Mouse (Mus musculus) CH12.LX (cell line): Measurements from ENCODE around the gene Mknk1. TPM values are rescaled to one million over a fixed set of nuclear protein-coding genes. Genes with fewer than 3 reads are reported as not detected.

Experiments
- DNase-seq: peaks from one replicate; pipeline ENCODE4 v3.0.0-alpha.2; 2013; ENCODE audit errors: extremely low read depth
- H3K27ac ChIP-seq: 2 replicates; pipeline ENCODE4 v1.5.1; 2012; ENCODE audit warnings: low read depth, mild to moderate bottlenecking, control low read depth, moderate library complexity; ENCODE audit not compliant: insufficient read depth
- H3K27me3 ChIP-seq: replicated peaks from 2 replicates; pipeline ENCODE3; 2012; ENCODE audit warnings: inconsistent platforms
- H3K36me3 ChIP-seq, 2 experiments: replicated peaks in 1 of 2; 2 replicates each; pipeline versions ENCODE3 to v1.6.1; 2012; ENCODE audit warnings: inconsistent platforms in 1 of 2, low read length in 1 of 2, mild to moderate bottlenecking in 1 of 2, mixed read lengths in 1 of 2, moderate library complexity in 1 of 2; ENCODE audit not compliant: control insufficient read depth in 1 of 2, insufficient read depth in 1 of 2
- H3K4me1 ChIP-seq, 2 experiments: 2 replicates each; pipeline ENCODE4 v1.6.1; 2012; ENCODE audit warnings: inconsistent platforms in 1 of 2, moderate library complexity in 1 of 2; ENCODE audit not compliant: insufficient read depth in 2 of 2, control insufficient read depth in 1 of 2
- H3K4me2 ChIP-seq: 2 replicates; pipeline ENCODE4 v1.6.1; 2012; ENCODE audit warnings: low read depth, mild to moderate bottlenecking, control low read depth; ENCODE audit not compliant: poor library complexity, insufficient read depth, severe bottlenecking
- H3K4me3 ChIP-seq, 3 experiments: fragments of 150-350 bp in 1 of 3; sonication (generic) in 1 of 3; replicated peaks in 1 of 3; 2 replicates each; pipeline versions ENCODE3 to v1.5.1; 2011 to 2012; ENCODE audit warnings: low read depth in 2 of 3, low read length in 2 of 3, mild to moderate bottlenecking in 2 of 3, moderate library complexity in 2 of 3, control low read depth in 1 of 3, improper control_type of control experiment in 1 of 3, inconsistent platforms in 1 of 3, mixed read lengths in 1 of 3; ENCODE audit not compliant: poor library complexity in 1 of 3
- H3K79me2 ChIP-seq: replicated peaks from 2 replicates; pipeline ENCODE4 v1.6.1; 2012; ENCODE audit warnings: mild to moderate bottlenecking, moderate library complexity; ENCODE audit not compliant: control insufficient read depth, poor library complexity, insufficient read depth, severe bottlenecking; ENCODE audit errors: extremely low read depth
- H3K9ac ChIP-seq: 2 replicates; pipeline ENCODE4 v1.6.1; 2012; ENCODE audit warnings: low read depth, mild to moderate bottlenecking, control low read depth, moderate library complexity; ENCODE audit not compliant: insufficient read depth
- H3K9me3 ChIP-seq: replicated peaks from 2 replicates; pipeline ENCODE3; 2012; ENCODE audit warnings: low read length, inconsistent platforms, mixed read lengths
- BHLHE40 ChIP-seq: IDR thresholded peaks from 2 replicates; pipeline ENCODE4 v1.6.1; 2011; ENCODE audit warnings: mild to moderate bottlenecking, low read depth, low read length, improper control_type of control experiment
- CHD1 ChIP-seq: IDR thresholded peaks from 2 replicates; pipeline ENCODE4 v1.6.1; 2012; ENCODE audit warnings: low read depth, low read length, improper control_type of control experiment, inconsistent platforms
- CHD2 ChIP-seq: IDR thresholded peaks from 2 replicates; pipeline ENCODE4 v1.6.1; 2011; ENCODE audit warnings: low read length, improper control_type of control experiment
- E2F4 ChIP-seq: IDR thresholded peaks from 2 replicates; pipeline ENCODE4 v1.6.1; 2011; ENCODE audit warnings: low read depth, low read length, improper control_type of control experiment; ENCODE audit not compliant: insufficient replicate concordance
- EP300 ChIP-seq: IDR thresholded peaks from 2 replicates; pipeline ENCODE4 v1.6.1; 2011; ENCODE audit warnings: low read length, improper control_type of control experiment
- ETS1 ChIP-seq: conservative IDR thresholded peaks from 2 replicates; pipeline ENCODE4 v1.6.1; 2012; ENCODE audit warnings: low read depth, mild to moderate bottlenecking, inconsistent platforms, low read length, improper control_type of control experiment, moderate library complexity
- IRF4 ChIP-seq: IDR thresholded peaks from 2 replicates; pipeline ENCODE4 v1.6.1; 2014; ENCODE audit warnings: low read depth, mild to moderate bottlenecking, inconsistent platforms, low read length, improper control_type of control experiment
- KAT2A ChIP-seq: IDR thresholded peaks from 2 replicates; pipeline ENCODE4 v1.6.1; 2012; ENCODE audit warnings: low read length, improper control_type of control experiment, inconsistent platforms; ENCODE audit not compliant: insufficient replicate concordance
- MEF2A ChIP-seq: IDR thresholded peaks from 2 replicates; pipeline ENCODE4 v1.6.1; 2014; ENCODE audit warnings: low read depth, mild to moderate bottlenecking, inconsistent platforms, low read length, improper control_type of control experiment, borderline replicate concordance
- MXI1 ChIP-seq: IDR thresholded peaks from 2 replicates; pipeline ENCODE4 v1.6.1; 2011; ENCODE audit warnings: mild to moderate bottlenecking, low read depth, low read length, improper control_type of control experiment
- MYC ChIP-seq: IDR thresholded peaks from 2 replicates; pipeline ENCODE4 v1.6.1; 2011; ENCODE audit warnings: low read depth, mild to moderate bottlenecking, improper control_type of control experiment, low read length
- NELFE ChIP-seq: IDR thresholded peaks from 2 replicates; pipeline ENCODE4 v1.6.1; 2011; ENCODE audit warnings: low read depth, low read length, improper control_type of control experiment
- NRF1 ChIP-seq: IDR thresholded peaks from 2 replicates; pipeline ENCODE4 v1.6.1; 2014; ENCODE audit warnings: low read depth, mild to moderate bottlenecking, inconsistent platforms, low read length, improper control_type of control experiment, moderate library complexity
- RCOR1 ChIP-seq: conservative IDR thresholded peaks from 2 replicates; pipeline ENCODE4 v1.6.1; 2012; ENCODE audit warnings: low read depth, mild to moderate bottlenecking, inconsistent platforms, low read length, improper control_type of control experiment
- SIN3A ChIP-seq: IDR thresholded peaks from 2 replicates; pipeline ENCODE4 v1.6.1; 2012; ENCODE audit warnings: low read length, improper control_type of control experiment, inconsistent platforms
- SMC3 ChIP-seq: IDR thresholded peaks from 2 replicates; pipeline ENCODE4 v1.6.1; 2011; ENCODE audit warnings: low read depth, low read length, improper control_type of control experiment
- TBP ChIP-seq: conservative IDR thresholded peaks from 2 replicates; pipeline ENCODE4 v1.6.1; 2011; ENCODE audit warnings: low read depth, low read length, improper control_type of control experiment
- TCF12 ChIP-seq: IDR thresholded peaks from 2 replicates; pipeline ENCODE4 v1.6.1; 2014; ENCODE audit warnings: low read depth, mild to moderate bottlenecking, inconsistent platforms, low read length, improper control_type of control experiment
- UBTF ChIP-seq: IDR thresholded peaks from 2 replicates; pipeline ENCODE4 v1.6.1; 2012; ENCODE audit warnings: low read depth, mild to moderate bottlenecking, inconsistent platforms, low read length, improper control_type of control experiment, moderate library complexity
- USF1 ChIP-seq: IDR thresholded peaks from 2 replicates; pipeline ENCODE4 v1.6.1; 2014; ENCODE audit warnings: low read depth, mild to moderate bottlenecking, inconsistent platforms, low read length, improper control_type of control experiment
- USF2 ChIP-seq: conservative IDR thresholded peaks from 2 replicates; pipeline ENCODE4 v1.6.1; 2011; ENCODE audit warnings: low read depth, low read length, improper control_type of control experiment
- ZMIZ1 ChIP-seq: IDR thresholded peaks from 2 replicates; pipeline ENCODE4 v1.6.1; 2012; ENCODE audit warnings: low read depth, mild to moderate bottlenecking, inconsistent platforms, low read length, improper control_type of control experiment
- ZNF384 ChIP-seq: IDR thresholded peaks from 2 replicates; pipeline ENCODE4 v1.6.1; 2012; ENCODE audit warnings: low read depth, low read length, improper control_type of control experiment, inconsistent platforms
- dilution Hi-C: fragments of 300-500 bp; cut with MboI; formaldehyde crosslinking; loops from 2 replicates; pipeline ENCODE4 v1.14.3; 2020; ENCODE audit warnings: low sequenced_read_pairs; ENCODE audit not compliant: extremely low pct_unique_long_range_greater_than_20kb, extremely low pct_ligation_motif_present
- in situ Hi-C: fragments of 300-500 bp; cut with MboI; formaldehyde crosslinking; loops from 3 replicates; pipeline ENCODE4 v1.14.3; 2019; ENCODE audit warnings: low sequenced_read_pairs, low pct_ligation_motif_present, low pct_unique_long_range_greater_than_20kb, mixed read lengths
- polyA plus RNA-seq: library from polyadenylated mRNA; unstranded; fragments of >175 nt; gene quantifications from 2 replicates; pipeline ENCODE4 v1.2.1, GENCODE M21; 2012; ENCODE audit warnings: low read depth; ENCODE audit not compliant: insufficient read length
- total RNA-seq, 2 experiments: library from RNA; depleted of rRNA; stranded (reverse); fragments of 300-350 nt in 1 of 2; fragments of >200 nt in 1 of 2; gene quantifications; 2 replicates each; pipeline ENCODE4 v1.2.3; 2012 to 2014

Mknk1 gene
- total and polyA plus RNA-seq, 3 experiments, result 17.8 to 39.0 (median 31.5) TPM

GRCm38 (mm10) chr4:115820199-115820598 is 18.8 kb upstream of the Mknk1 start:
- H3K4me1 ChIP-seq, result peaks cover 20 to 58% of the 10 kb centered on the region in 2 experiments
- H3K79me2 ChIP-seq, result no peaks in the 10 kb centered on the region
- no peaks in the 10 kb centered on the region for H3K27me3 ChIP-seq
- no peak overlapping the region; the same call in 1 of the 2 replicates for H3K27ac ChIP-seq
- no peak overlapping the region for H3K4me3 ChIP-seq
- H3K4me2 ChIP-seq, result no peak overlapping the region
- H3K9ac ChIP-seq, result no peak overlapping the region
- dilution Hi-C loops (no loop called here), in situ Hi-C loops (loop anchor here (10.0 kb wide), 1 partner anchor 75 kb away; no protein-coding TSS in a partner anchor)
- TF ChIP-seq CHD2 (no peak), E2F4 (no peak), USF1 (no peak)
- no peaks in the 10 kb centered on the region for H3K9me3 ChIP-seq
- DNase-seq, result no peak
- H3K36me3 ChIP-seq, result peaks cover 14 to 58% of the 10 kb centered on the region in 2 experiments

- peak overlapping the region; percentile 26 for H3K4me2 ChIP-seq
- no peaks in the 10 kb centered on the region for H3K27me3 ChIP-seq
- dilution Hi-C loops (no loop called here), in situ Hi-C loops (loop anchor here (10.0 kb wide), 1 partner anchor 76 kb away; no protein-coding TSS in a partner anchor)
- H3K79me2 ChIP-seq, result no peaks in the 10 kb centered on the region
- H3K4me3 ChIP-seq, result peak overlapping the region in 1 of 3 experiments; percentile 12
- DNase-seq, result peak; percentile 39
- peak overlapping the region; percentile 66; the same call in 1 of the 2 replicates for H3K27ac ChIP-seq
- H3K4me1 ChIP-seq, result peaks cover 20 to 60% of the 10 kb centered on the region in 2 experiments
- H3K9me3 ChIP-seq, result no peaks in the 10 kb centered on the region
- H3K9ac ChIP-seq, result 0 out of 2 replicates have a peak overlapping the region, but pooled peaks have one; percentile 3
- TF ChIP-seq UBTF (0 out of 2 replicates have a peak, but pooled peaks have one; percentile 57), RCOR1 (no peak), SIN3A (peak; percentile 68), MEF2A (peak; percentile 48; the same call in 1 of the 2 replicates), ETS1 (peak; percentile 90), IRF4 (peak; percentile 87), NELFE (no peak), SMC3 (0 out of 2 replicates have a peak, but pooled peaks have one; percentile 13), KAT2A (0 out of 2 replicates have a peak, but pooled peaks have one; percentile 18), ZNF384 (no peak), ZMIZ1 (no peak), TCF12 (peak; percentile 42; the same call in 1 of the 2 replicates), MYC (no peak), CHD1 (no peak), MXI1 (no peak), BHLHE40 (peak; percentile 48), EP300 (peak; percentile 75), TBP (peak; percentile 41; the same call in 1 of the 2 replicates), USF2 (no peak), NRF1 (no peak)
- peaks cover 8 to 51% of the 10 kb centered on the region in 2 experiments for H3K36me3 ChIP-seq
Observed at GRCm38 (mm10) chr4:115820944-115821343, 18.1 kb upstream of the Mknk1 start.
